Mouse (Mus musculus): Measurements from ENCODE around the gene Ddr1. TPM values are rescaled to one million over a fixed set of nuclear protein-coding genes. Genes with fewer than 3 reads are reported as not detected.
"Not testable (repeated sequence)": the region's sequence is repeated elsewhere in the genome, so short reads cannot be mapped to it uniquely, and the experiment has no call there.

Gene Ddr1
- polyA plus RNA-seq, 2 experiments = 49.4 to 58.2 TPM

DNA sequence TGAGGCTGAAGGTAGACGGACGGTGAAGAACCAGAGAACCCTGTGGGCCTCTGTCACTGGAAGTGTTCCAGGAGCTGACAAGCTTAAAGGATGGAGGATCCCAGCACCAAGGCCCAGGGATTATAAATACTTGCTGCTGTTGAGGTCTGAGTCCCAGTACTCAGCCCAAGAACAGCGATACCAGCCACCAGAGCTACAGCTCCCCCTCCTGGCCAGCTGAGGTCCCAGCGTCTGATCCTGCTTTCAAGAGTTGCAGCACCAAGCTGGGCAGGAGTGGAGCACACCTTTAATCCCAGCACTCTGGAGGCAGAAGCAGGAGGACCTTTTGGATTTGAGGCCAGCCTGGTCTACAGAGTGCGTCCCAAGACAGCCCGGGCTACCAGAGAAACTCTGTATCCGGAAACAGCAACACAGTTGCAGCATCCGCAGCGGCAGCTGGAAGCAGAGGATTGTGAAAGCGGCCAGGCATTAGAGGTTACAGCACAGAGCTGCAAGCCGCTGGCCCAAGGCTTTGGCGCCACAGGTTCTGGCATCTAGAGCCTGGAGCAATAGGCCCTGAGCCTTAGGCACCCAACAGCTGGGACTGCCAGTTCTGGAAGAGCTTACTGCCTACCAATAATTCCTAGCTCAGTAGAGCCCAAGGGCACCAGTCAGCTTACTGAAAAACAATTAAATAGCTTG is 32.0 kb upstream of the Ddr1 start:
- no peaks in the 10 kb centered on the region for H3K27me3 ChIP-seq (ENCODE audit: control insufficient read depth, insufficient read depth, low read length)
- ATAC-seq (ENCODE audit: low FRiP score, low read depth) = 0 out of 2 replicates have a peak, but pooled peaks have one; percentile 29

GRCm38 (mm10) chr17:35734478-35734877 is 30.1 kb upstream of the Ddr1 start:
- no peak overlapping the region for H3K27ac ChIP-seq (replicated peaks; ENCODE audit: low read depth, low read length)
- H3K36me3 ChIP-seq (ENCODE audit: control insufficient read depth, insufficient read depth, low read length) = no peaks in the 10 kb centered on the region
- no peaks in the 10 kb centered on the region for H3K9me3 ChIP-seq (ENCODE audit: control insufficient read depth, low read length)
- no peaks in the 10 kb centered on the region for H3K4me1 ChIP-seq (ENCODE audit: control insufficient read depth, insufficient read depth, low read length)
- H3K4me3 ChIP-seq (replicated peaks; ENCODE audit: low read length) = no peak overlapping the region
- DNase-seq (ENCODE audit: low spot score) (no peak), ATAC-seq (ENCODE audit: low FRiP score, low read depth) (no peak)
- H3K27me3 ChIP-seq (ENCODE audit: control insufficient read depth, insufficient read depth, low read length) = no peaks in the 10 kb centered on the region
- no peak overlapping the region for H3K9ac ChIP-seq (ENCODE audit: low read depth, low read length, severe bottlenecking)
- no peak for TF ChIP-seq POLR2A (IDR thresholded peaks at IDR 0.05; ENCODE audit: borderline replicate concordance, extremely low read depth, insufficient read depth, insufficient read length)
- 76% methylated on average over 2 of the region's 2 CpGs for WGBS
- no peak overlapping the region for H3K4me2 ChIP-seq (replicated peaks; ENCODE audit: low read depth, low read length, severe bottlenecking)

More for the DNA sequence above, 32.0 kb upstream of the Ddr1 start:
- H3K9me3 ChIP-seq (ENCODE audit: control insufficient read depth, low read length) = no peaks in the 10 kb centered on the region
- H3K9ac ChIP-seq (ENCODE audit: low read depth, low read length, severe bottlenecking) = no peak overlapping the region
- H3K36me3 ChIP-seq (ENCODE audit: control insufficient read depth, insufficient read depth, low read length) = no peaks in the 10 kb centered on the region
- WGBS = 22% methylated on average over 12 of the region's 12 CpGs
- H3K4me2 ChIP-seq (replicated peaks; ENCODE audit: low read depth, low read length, severe bottlenecking) = no peak overlapping the region
- no peak overlapping the region for H3K27ac ChIP-seq (replicated peaks; ENCODE audit: low read depth, low read length)
- no peak overlapping the region for H3K4me3 ChIP-seq (replicated peaks; ENCODE audit: low read length)
- no peak for TF ChIP-seq POLR2A (IDR thresholded peaks at IDR 0.05; ENCODE audit: borderline replicate concordance, extremely low read depth, insufficient read depth, insufficient read length)
- DNase-seq (ENCODE audit: low spot score) = peak; percentile 56
- H3K4me1 ChIP-seq (ENCODE audit: control insufficient read depth, insufficient read depth, low read length) = no peaks in the 10 kb centered on the region

- Histone ChIP-seq H3K4me3 (replicated peaks; ENCODE audit: low read length) (no peak overlapping the region), H3K36me3 (ENCODE audit: control insufficient read depth, insufficient read depth, low read length) (no peaks in the 10 kb centered on the region), H3K9me3 (ENCODE audit: control insufficient read depth, low read length) (no peaks in the 10 kb centered on the region), H3K4me2 (replicated peaks; ENCODE audit: low read depth, low read length, severe bottlenecking) (no peak overlapping the region), H3K4me1 (ENCODE audit: control insufficient read depth, insufficient read depth, low read length) (no peaks in the 10 kb centered on the region), H3K27me3 (ENCODE audit: control insufficient read depth, insufficient read depth, low read length) (no peaks in the 10 kb centered on the region), H3K27ac (replicated peaks; ENCODE audit: low read depth, low read length) (no peak overlapping the region), H3K9ac (ENCODE audit: low read depth, low read length, severe bottlenecking) (no peak overlapping the region)
- DNase-seq (ENCODE audit: low spot score) (no peak), ATAC-seq (ENCODE audit: low FRiP score, low read depth) (no peak)
- 98% methylated on average over 2 of the region's 2 CpGs for WGBS
- no peak for TF ChIP-seq POLR2A (IDR thresholded peaks at IDR 0.05; ENCODE audit: borderline replicate concordance, extremely low read depth, insufficient read depth, insufficient read length)
Measured at GRCm38 (mm10) chr17:35733398-35733797, 29.0 kb upstream of the Ddr1 start.

DNA sequence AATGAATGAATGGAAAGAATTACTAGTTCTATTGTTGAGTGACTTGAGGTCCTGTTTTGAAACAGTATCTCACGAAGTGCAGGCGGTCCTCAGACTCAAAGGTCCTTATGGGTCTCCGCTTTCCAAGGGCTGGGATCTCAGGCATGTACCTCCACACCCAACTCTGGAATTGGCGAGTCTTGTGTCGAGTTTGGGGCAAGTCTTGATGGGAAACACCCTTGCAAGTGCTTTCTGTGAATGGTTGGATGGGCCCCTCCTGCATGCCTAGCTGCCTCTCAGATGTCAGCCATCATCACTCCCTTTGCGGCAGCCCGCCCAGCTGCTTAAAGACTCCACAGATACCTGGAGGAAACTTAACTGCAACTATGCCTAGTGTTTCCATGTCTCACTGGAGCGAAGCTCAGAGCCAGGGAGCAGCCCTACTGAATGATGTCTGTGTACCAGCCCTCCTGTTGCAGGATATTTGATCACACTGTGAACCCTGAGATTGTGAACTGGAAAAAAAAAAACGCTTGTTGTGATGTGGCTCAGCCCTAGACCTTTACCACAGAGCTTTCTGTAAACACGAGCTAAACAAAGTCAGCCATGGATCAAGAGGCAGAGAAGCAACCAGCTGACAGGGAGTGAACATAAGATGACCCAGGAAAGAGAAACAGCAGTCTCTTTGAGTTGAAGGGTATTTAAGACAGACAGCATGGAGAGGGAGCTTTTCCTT is 27.2 kb upstream of the Ddr1 start:
- no peak overlapping the region for H3K4me3 ChIP-seq (replicated peaks; ENCODE audit: low read length)
- H3K4me1 ChIP-seq (ENCODE audit: control insufficient read depth, insufficient read depth, low read length) = no peaks in the 10 kb centered on the region
- ATAC-seq (ENCODE audit: low FRiP score, low read depth) (no peak), DNase-seq (ENCODE audit: low spot score) (no peak)
- H3K27me3 ChIP-seq (ENCODE audit: control insufficient read depth, insufficient read depth, low read length) = no peaks in the 10 kb centered on the region
- H3K9me3 ChIP-seq (ENCODE audit: control insufficient read depth, low read length) = no peaks in the 10 kb centered on the region
- H3K36me3 ChIP-seq (ENCODE audit: control insufficient read depth, insufficient read depth, low read length) = no peaks in the 10 kb centered on the region
- no peak overlapping the region for H3K9ac ChIP-seq (ENCODE audit: low read depth, low read length, severe bottlenecking)
- H3K27ac ChIP-seq (replicated peaks; ENCODE audit: low read depth, low read length) = no peak overlapping the region
- H3K4me2 ChIP-seq (replicated peaks; ENCODE audit: low read depth, low read length, severe bottlenecking) = no peak overlapping the region
- no peak for TF ChIP-seq POLR2A (IDR thresholded peaks at IDR 0.05; ENCODE audit: borderline replicate concordance, extremely low read depth, insufficient read depth, insufficient read length)
- 55% methylated on average over 10 of the region's 10 CpGs for WGBS

DNA sequence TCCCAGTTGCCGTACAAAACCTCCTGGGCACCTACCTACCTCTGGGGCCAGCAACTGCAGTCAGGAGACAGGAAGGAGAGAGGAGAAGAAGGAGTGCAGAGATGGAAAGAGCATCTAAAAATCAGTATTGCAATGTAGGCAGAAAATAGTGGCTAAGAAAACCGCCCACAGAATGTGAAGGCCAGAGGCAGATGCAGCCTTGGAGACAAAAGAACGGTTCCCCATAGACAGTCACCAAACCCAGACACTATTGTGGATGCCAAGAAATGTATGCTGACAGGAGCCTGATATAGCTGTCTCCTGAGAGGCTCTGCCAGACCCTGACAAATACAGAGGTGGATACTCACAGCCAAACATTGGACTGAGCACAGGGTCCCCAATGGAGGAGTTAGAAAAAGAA is 25.7 kb upstream of the Ddr1 start:
- not testable (repeated sequence) for ATAC-seq (ENCODE audit: low FRiP score, low read depth); H3K4me2 ChIP-seq (replicated peaks; ENCODE audit: low read depth, low read length, severe bottlenecking); H3K4me3 ChIP-seq (replicated peaks; ENCODE audit: low read length); H3K27ac ChIP-seq (replicated peaks; ENCODE audit: low read depth, low read length); H3K9ac ChIP-seq (ENCODE audit: low read depth, low read length, severe bottlenecking); H3K4me1 ChIP-seq (ENCODE audit: control insufficient read depth, insufficient read depth, low read length); H3K9me3 ChIP-seq (ENCODE audit: control insufficient read depth, low read length); DNase-seq (ENCODE audit: low spot score); H3K27me3 ChIP-seq (ENCODE audit: control insufficient read depth, insufficient read depth, low read length); H3K36me3 ChIP-seq (ENCODE audit: control insufficient read depth, insufficient read depth, low read length)
- 80% methylated on average over 3 of the region's 3 CpGs for WGBS
